Mouse (Mus musculus): ENCODE measurements around the gene Clcf1. TPM values are rescaled to one million over a fixed set of nuclear protein-coding genes. Genes with fewer than 3 reads are reported as not detected.

Gene Clcf1
- total and polyA plus RNA-seq, 3 experiments: 0.42 to 2.3 TPM; not detected in 1

DNA sequence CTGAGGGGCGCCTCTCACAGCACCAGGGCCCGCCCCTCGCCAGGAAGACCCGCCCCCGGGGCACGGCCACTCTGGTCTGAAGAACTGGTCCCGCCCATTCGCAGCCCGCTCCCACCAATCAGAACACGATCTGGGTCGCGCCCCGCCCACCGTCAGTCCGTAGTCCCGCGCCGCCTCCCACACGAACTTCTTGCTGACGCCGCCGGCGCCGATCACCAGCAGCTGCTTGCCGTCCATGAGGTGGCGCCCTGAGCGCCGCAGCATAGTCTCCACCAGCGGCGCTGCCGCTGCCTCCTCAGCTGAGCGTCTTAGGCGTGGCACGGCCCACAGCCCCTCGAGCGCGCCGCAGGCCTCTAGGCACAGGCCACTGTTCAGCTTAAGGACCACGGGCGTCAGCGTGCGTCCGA, 44.7 kb upstream of the Clcf1 start (continued):
- TF ChIP-seq NRF1 (IDR thresholded peaks at IDR 0.05; ENCODE audit: insufficient read depth, low read depth, low read length, poor library complexity, severe bottlenecking): peak; percentile 48; the same call in 1 of the 2 replicates

DNA sequence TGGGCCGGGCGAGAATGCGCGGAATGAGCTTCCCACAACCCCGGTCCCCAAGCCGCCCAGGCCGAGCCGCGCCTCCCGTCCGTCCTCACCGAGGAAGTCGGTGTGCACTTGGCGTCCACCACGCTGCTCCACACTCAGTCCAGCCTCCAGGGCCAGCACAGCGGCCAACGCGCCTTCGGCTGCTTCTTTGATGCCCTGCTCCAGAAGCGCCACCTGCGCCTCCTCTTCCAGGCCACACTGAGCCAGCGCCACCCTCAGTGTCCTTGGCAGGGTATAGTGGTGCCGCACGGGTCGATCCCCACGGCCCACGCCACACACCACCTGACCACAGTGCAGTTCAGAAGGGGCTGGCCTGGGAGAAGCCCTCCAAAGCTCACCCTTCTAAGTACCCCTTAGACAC, 44.2 kb upstream of the Clcf1 start:
- peak overlapping the region; percentile 64 to 71 for H3K4me3 ChIP-seq (ENCODE audit: control insufficient read depth in 1 of 2, insufficient read depth in 1 of 2, low read depth in 2 of 2, low read length in 2 of 2)
- peak overlapping the region; percentile 39 for H3K27ac ChIP-seq (ENCODE audit: control insufficient read depth, low read depth, low read length)
- H3K4me1 ChIP-seq (ENCODE audit: control insufficient read depth in 1 of 2, insufficient read depth in 2 of 2, low read length in 2 of 2): peaks cover 0 to 8% of the 10 kb centered on the region in 2 experiments; a peak in 2 of 4 replicates
- peaks cover 0 to 4% of the 10 kb centered on the region in 2 experiments; a peak in 2 of 4 replicates for H3K36me3 ChIP-seq (ENCODE audit: control insufficient read depth in 1 of 2, insufficient read depth in 2 of 2, low read length in 2 of 2)
- DNase-seq (ENCODE audit: low read depth, low spot score): no peak
- H3K9me3 ChIP-seq (replicated peaks; ENCODE audit: insufficient read depth, low read length): no peaks in the 10 kb centered on the region
- TF ChIP-seq ZMIZ1 (IDR thresholded peaks at IDR 0.05; ENCODE audit: low read depth, low read length) (no peak), RAD21 (IDR thresholded peaks at IDR 0.05; ENCODE audit: low read depth, low read length) (no peak), SIN3A (IDR thresholded peaks at IDR 0.05; ENCODE audit: low read length) (0 out of 2 replicates have a peak, but pooled peaks have one; percentile 3)
- peak overlapping the region; percentile 89 for H3K9ac ChIP-seq (ENCODE audit: control insufficient read depth, low read depth, low read length, poor library complexity, severe bottlenecking)
- H3K27me3 ChIP-seq (ENCODE audit: control insufficient read depth in 1 of 2, insufficient read depth in 2 of 2, low read length in 2 of 2): no peaks in the 10 kb centered on the region
- H3K79me2 ChIP-seq (ENCODE audit: control insufficient read depth, insufficient read depth, low read length, poor library complexity): no peaks in the 10 kb centered on the region; the same call in 1 of the 2 replicates

DNA sequence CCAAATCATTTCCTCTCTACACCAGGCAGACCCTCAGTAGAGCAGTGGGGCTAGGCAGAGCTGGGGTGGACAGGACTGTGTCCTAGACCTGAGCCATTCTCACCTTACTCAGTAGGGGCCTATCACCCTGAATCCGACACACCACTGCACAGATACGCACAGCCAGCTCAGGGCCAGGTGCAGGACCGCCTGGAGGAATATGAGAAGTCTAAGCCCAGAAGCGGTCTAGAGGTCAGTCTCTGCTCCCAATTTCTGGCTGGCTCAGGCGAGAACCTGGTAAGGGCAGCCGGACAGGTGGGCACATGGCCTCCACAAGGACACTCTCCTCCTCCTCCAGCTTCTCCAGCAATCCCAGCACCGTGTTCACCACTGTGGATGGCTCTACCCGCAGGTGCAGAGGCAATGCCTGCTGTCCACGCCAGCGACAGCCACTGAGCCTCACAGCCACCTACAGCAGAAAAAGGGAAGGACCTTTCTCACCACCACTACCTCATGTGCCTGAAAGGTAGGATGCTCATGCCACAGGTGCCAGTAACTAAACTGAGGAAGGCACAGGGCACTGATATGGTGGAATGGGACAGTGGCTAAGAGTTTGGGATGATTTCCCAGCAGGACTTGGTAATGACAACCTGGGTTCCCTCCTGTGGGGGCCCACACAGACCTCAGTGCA, 43.2 kb upstream of the Clcf1 start:
- H3K79me2 ChIP-seq (ENCODE audit: control insufficient read depth, insufficient read depth, low read length, poor library complexity): no peaks in the 10 kb centered on the region; the same call in 1 of the 2 replicates
- TF ChIP-seq POLR2A (IDR thresholded peaks at IDR 0.05; ENCODE audit: control insufficient read depth in 1 of 2, insufficient read depth in 1 of 2, low read depth in 1 of 2, low read length in 2 of 2, poor library complexity in 1 of 2): no peak
- no peak for TF ChIP-seq MXI1 (IDR thresholded peaks at IDR 0.05; ENCODE audit: low read depth, low read length)
- no peak for TF ChIP-seq USF2 (IDR thresholded peaks at IDR 0.05; ENCODE audit: borderline replicate concordance in 1 of 2, insufficient read depth in 1 of 2, low read depth in 1 of 2, low read length in 2 of 2)
- no peak for TF ChIP-seq POLR2AphosphoS5 (IDR thresholded peaks at IDR 0.05; ENCODE audit: borderline replicate concordance, low read depth, low read length)
- no peak for TF ChIP-seq TAL1 (IDR thresholded peaks at IDR 0.05; ENCODE audit: low read length)
- TF ChIP-seq MAX (IDR thresholded peaks at IDR 0.05; ENCODE audit: low read length): no peak
- TF ChIP-seq KAT2A (conservative IDR thresholded peaks at IDR 0.05; ENCODE audit: low read depth, low read length): no peak
- peaks cover 0 to 4% of the 10 kb centered on the region in 2 experiments; a peak in 2 of 4 replicates for H3K36me3 ChIP-seq (ENCODE audit: control insufficient read depth in 1 of 2, insufficient read depth in 2 of 2, low read length in 2 of 2)
- H3K4me3 ChIP-seq (ENCODE audit: control insufficient read depth in 1 of 2, insufficient read depth in 1 of 2, low read depth in 2 of 2, low read length in 2 of 2): no peak overlapping the region
- H3K9me3 ChIP-seq (replicated peaks; ENCODE audit: insufficient read depth, low read length): no peaks in the 10 kb centered on the region
- DNase-seq (ENCODE audit: low read depth, low spot score): no peak
- peaks cover 0 to 8% of the 10 kb centered on the region in 2 experiments; a peak in 2 of 4 replicates for H3K4me1 ChIP-seq (ENCODE audit: control insufficient read depth in 1 of 2, insufficient read depth in 2 of 2, low read length in 2 of 2)
- H3K27ac ChIP-seq (ENCODE audit: control insufficient read depth, low read depth, low read length): no peak overlapping the region
- no peaks in the 10 kb centered on the region for H3K27me3 ChIP-seq (ENCODE audit: control insufficient read depth in 1 of 2, insufficient read depth in 2 of 2, low read length in 2 of 2)
- no peak overlapping the region for H3K9ac ChIP-seq (ENCODE audit: control insufficient read depth, low read depth, low read length, poor library complexity, severe bottlenecking)

Measured in MEL (cell line).